Mouse (Mus musculus) liver, embryonic 14.5 days (tissue): Measurements from ENCODE around the gene R3hdm4.

Source experiments
- CTCF ChIP-seq: IDR thresholded peaks from 2 replicates; pipeline ENCODE4 v1.5.1; 2016; ENCODE audit warnings: antibody characterized with exemption, low read depth, control low read depth
- EP300 ChIP-seq: IDR thresholded peaks from 2 replicates; pipeline ENCODE4 v1.6.1; 2016; ENCODE audit warnings: antibody characterized with exemption, low read depth

DNA sequence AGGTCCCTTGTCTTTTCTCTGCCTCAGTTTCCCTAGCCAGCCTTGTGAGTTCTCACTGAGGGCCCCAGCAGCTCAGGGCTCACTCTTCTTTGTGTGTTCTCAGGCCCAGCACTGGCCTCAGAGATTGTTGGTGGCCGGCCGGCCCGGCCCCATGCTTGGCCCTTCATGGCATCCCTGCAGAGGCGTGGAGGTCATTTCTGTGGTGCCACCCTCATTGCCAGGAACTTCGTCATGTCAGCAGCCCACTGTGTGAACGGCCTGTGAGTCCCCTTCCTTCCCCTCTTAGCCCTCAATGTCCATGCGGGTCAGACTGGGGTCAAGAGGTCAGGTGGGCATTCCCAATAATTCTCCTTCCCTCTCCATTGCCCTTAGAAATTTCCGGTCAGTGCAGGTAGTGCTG is 34.4 kb downstream of the R3hdm4 start:
- no peak for TF ChIP-seq CTCF
- TF ChIP-seq EP300: no peak
